ENCODE assay signal across 12 mouse cellular contexts in the genomic region with DNA sequence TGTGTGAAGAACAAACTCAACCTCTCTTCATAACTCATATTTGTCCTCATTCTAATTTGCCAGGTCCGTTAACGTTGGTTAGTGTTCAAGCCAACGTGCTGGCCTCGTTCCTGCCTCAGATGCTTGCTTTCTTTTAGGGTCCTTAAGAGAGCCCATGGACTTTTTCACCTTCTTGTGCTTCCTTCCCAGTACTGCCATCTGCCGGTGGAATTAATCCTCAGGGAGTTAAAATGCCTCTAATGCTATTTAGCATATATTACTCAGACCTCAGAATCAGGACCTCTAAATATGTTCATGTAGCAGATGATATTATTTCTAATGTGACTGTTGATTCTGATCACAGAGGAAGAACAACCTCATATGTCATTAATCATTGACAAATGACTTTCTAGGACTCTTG. TPM values are rescaled to one million over a fixed set of nuclear protein-coding genes. Genes with fewer than 3 reads are reported as not detected.
DNase-seq lines count a peak whose midpoint lies in the region.
"Had no signal": no experiment of that assay in that cellular context is flagged by ENCODE, and none has a peak within 500 bp of the region (broad histone marks: within the 10 kb centered on the region; RNA-seq: fewer than 3 reads in every experiment).

No protein-coding gene starts in this region.

- H3K4me3 ChIP-seq in midbrain, embryonic 10.5 days = no peak overlapping the region
- H3K4me3 ChIP-seq: embryonic facial prominence, embryonic 15.5 days; liver, embryonic 12.5 days had no signal

- no peaks in the 10 kb centered on the region for H3K27me3 ChIP-seq in midbrain, embryonic 10.5 days (ENCODE audit: low read depth, poor library complexity, severe bottlenecking)
- H3K27me3 ChIP-seq: embryonic facial prominence, embryonic 15.5 days; liver, embryonic 12.5 days had no signal

- no peaks in the 10 kb centered on the region for H3K4me1 ChIP-seq in midbrain, embryonic 10.5 days
- H3K4me1 ChIP-seq: embryonic facial prominence, embryonic 15.5 days; liver, embryonic 12.5 days had no signal

- WGBS in midbrain, embryonic 10.5 days = 60% methylated on average over 5 of the region's 5 CpGs

- no peaks in the 10 kb centered on the region for H3K36me3 ChIP-seq in midbrain, embryonic 10.5 days
- H3K36me3 ChIP-seq: embryonic facial prominence, embryonic 15.5 days; liver, embryonic 12.5 days had no signal

- intact Hi-C loops in heart, postnatal 25 days (cut with DNase I) = no loop called here

- peak; percentile 19 for DNase-seq in heart, postnatal 4 days
- DNase-seq in heart, postnatal 25 days (ENCODE audit: low spot score) = no peak
- DNase-seq in testis, postnatal 10 days (ENCODE audit: low spot score) = peak; percentile 53
- no peak for DNase-seq in testis, postnatal 14 days (ENCODE audit: low spot score)
- peak; percentile 11 for DNase-seq in c-Kit-positive CD71-positive TER-119-negative erythroid progenitor cells, embryonic 14.5 days (ENCODE audit: low read depth)
- DNase-seq in thymus, postnatal 36 days = peak; percentile 12 to 39
- no peak for DNase-seq in midbrain, embryonic 10.5 days (ENCODE audit: low spot score)
- DNase-seq in cerebellum, adult 11 months = no peak
- DNase-seq: midbrain, embryonic 14.5 days had no signal

- H3K9me3 ChIP-seq in midbrain, embryonic 10.5 days (replicated peaks) = no peaks in the 10 kb centered on the region
- H3K9me3 ChIP-seq: embryonic facial prominence, embryonic 15.5 days; liver, embryonic 12.5 days had no signal

- no peak overlapping the region for H3K27ac ChIP-seq in midbrain, embryonic 10.5 days (replicated peaks)
- H3K27ac ChIP-seq: embryonic facial prominence, embryonic 15.5 days; liver, embryonic 12.5 days had no signal

RNA-seq across cellular contexts. Expression of a gene that starts 20.6 kb away (rescaled TPM):
- 1 to 10 TPM; 4.5 to 5.1 TPM for total RNA-seq in heart, postnatal 4 days (2021)
- total RNA-seq in heart, postnatal 25 days (2021) = under 1 TPM; 0.78 to 0.83 TPM
- not detected in 2 replicates for polyA plus RNA-seq in midbrain, embryonic 10.5 days (2016; fragmentation: Nextera tagmentation; extraction: Ambion mirVana)
- total RNA-seq: gastrocnemius, adult 8-10 months had no signal
- polyA plus RNA-seq: liver, embryonic 12.5 days; midbrain, embryonic 14.5 days had no signal

RNA-seq across cellular contexts. Expression of a gene that starts 32.7 kb away (rescaled TPM):
- 1 to 10 TPM; 3.2 to 3.9 TPM for total RNA-seq in heart, postnatal 4 days (2021)
- 1 to 10 TPM; 3.6 to 4.1 TPM for total RNA-seq in heart, postnatal 25 days (2021)
- 11.2 and 11.3 TPM in 2 replicates for polyA plus RNA-seq in midbrain, embryonic 10.5 days (2016; fragmentation: Nextera tagmentation; extraction: Ambion mirVana)

RNA-seq across cellular contexts. Expression of a gene that starts 32.8 kb away (rescaled TPM):
- 1 to 10 TPM; 6.2 to 6.7 TPM for total RNA-seq in heart, postnatal 4 days (2021)
- under 1 TPM; 0.62 to 0.81 TPM for total RNA-seq in heart, postnatal 25 days (2021)
- 38.1 and 44.1 TPM in 2 replicates for polyA plus RNA-seq in midbrain, embryonic 10.5 days (2016; fragmentation: Nextera tagmentation; extraction: Ambion mirVana)

RNA-seq across cellular contexts. Expression of a gene that starts 34.4 kb away (rescaled TPM):
- total RNA-seq in heart, postnatal 4 days (2021) = under 1 TPM; 0.83 to 0.86 TPM
- total RNA-seq in heart, postnatal 25 days (2021) = 1 to 10 TPM in 1 of 2 experiments, under 1 TPM in 1; 0.94 to 1.6 TPM
- polyA plus RNA-seq in midbrain, embryonic 10.5 days (2016; fragmentation: Nextera tagmentation; extraction: Ambion mirVana) = 0.27 TPM in 1 of 2 replicates, not detected in the other

Comparison
In these comparisons a context has a peak if more than half of its experiments do, and no peak if none do; other contexts are left out.
1. DNase-seq: peak in heart, postnatal 4 days (single experiment), testis, postnatal 10 days (single experiment), c-Kit-positive CD71-positive TER-119-negative erythroid progenitor cells, embryonic 14.5 days (single experiment) and thymus, postnatal 36 days (2 of 2); none in heart, postnatal 25 days (single experiment), testis, postnatal 14 days (single experiment), midbrain, embryonic 10.5 days (single experiment) and cerebellum, adult 11 months (single experiment).